Mouse (Mus musculus): ENCODE results near the gene 4930433I11Rik. TPM values are rescaled to one million over a fixed set of nuclear protein-coding genes. Genes with fewer than 3 reads are reported as not detected.
A peak's percentile ranks its signal among the peaks of the same experiment; 100 is the strongest.
"Not testable (repeated sequence)": the region's sequence is repeated elsewhere in the genome, so short reads cannot be mapped to it uniquely, and the experiment has no call there.

The 4930433I11Rik gene
- polyA plus RNA-seq (2012; rRNA removed): not detected in 2 replicates

GRCm38 (mm10) chr7:40987243-40987642, at the start of gene 4930433I11Rik:
Gene 4930433I11Rik, plus strand, starts transcription at chr7:40987543.
- H3K4me1 ChIP-seq (ENCODE audit: control insufficient read depth, insufficient read depth, low read length): no peaks in the 10 kb centered on the region
- TF ChIP-seq POLR2A (IDR thresholded peaks at IDR 0.05; ENCODE audit: extremely low read depth, insufficient read depth, low read length): no peak
- no peak for TF ChIP-seq CTCF (IDR thresholded peaks at IDR 0.05; ENCODE audit: extremely low read depth, insufficient read depth, low read length)
- no peak within 1 kb of the TSS for H3K4me3 ChIP-seq (ENCODE audit: insufficient read depth, low read length)
- H3K27ac ChIP-seq (ENCODE audit: insufficient read depth, low read length): no peak within 1 kb of the TSS

- Histone ChIP-seq H3K4me1 (ENCODE audit: control insufficient read depth, insufficient read depth, low read length) (peaks cover 2% of the 10 kb centered on the region), H3K27ac (ENCODE audit: insufficient read depth, low read length) (no peak overlapping the region), H3K4me3 (ENCODE audit: insufficient read depth, low read length) (no peak overlapping the region)
- TF ChIP-seq POLR2A (IDR thresholded peaks at IDR 0.05; ENCODE audit: extremely low read depth, insufficient read depth, low read length) (no peak), CTCF (IDR thresholded peaks at IDR 0.05; ENCODE audit: extremely low read depth, insufficient read depth, low read length) (no peak)
Observed at GRCm38 (mm10) chr7:40939371-40939770, 48.0 kb upstream of the 4930433I11Rik start.

GRCm38 (mm10) chr7:40942233-40942935, 45.0 kb upstream of the 4930433I11Rik start:
- H3K4me3 ChIP-seq (ENCODE audit: insufficient read depth, low read length): no peak overlapping the region
- H3K27ac ChIP-seq (ENCODE audit: insufficient read depth, low read length): no peak overlapping the region
- TF ChIP-seq CTCF (IDR thresholded peaks at IDR 0.05; ENCODE audit: extremely low read depth, insufficient read depth, low read length): peak; percentile 64
- TF ChIP-seq POLR2A (IDR thresholded peaks at IDR 0.05; ENCODE audit: extremely low read depth, insufficient read depth, low read length): no peak
- H3K4me1 ChIP-seq (ENCODE audit: control insufficient read depth, insufficient read depth, low read length): peaks cover 2% of the 10 kb centered on the region

DNA sequence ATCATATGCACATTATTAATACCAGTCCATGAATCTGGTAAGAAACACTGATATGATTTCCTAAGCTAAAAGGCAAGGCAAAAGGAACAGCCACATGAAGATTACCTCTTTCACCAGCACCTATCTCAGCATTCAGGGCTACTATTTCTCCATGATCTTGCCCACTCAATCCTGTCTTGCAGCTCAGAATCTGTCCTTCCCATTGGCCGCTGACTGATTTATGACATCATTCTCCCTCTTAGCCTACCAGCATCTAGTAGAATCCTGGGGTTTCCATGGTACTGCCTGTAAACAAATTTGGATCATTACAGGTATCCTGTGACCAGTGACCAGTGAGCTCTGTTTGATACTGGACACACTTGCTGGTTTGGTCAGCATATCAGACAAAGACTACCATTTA, 45.1 kb downstream of the 4930433I11Rik start, which contains the start of gene Gm4884:
Gene Gm4884 (plus strand): TSS at position 301 of the 400 bp plus-strand sequence.
- not testable (repeated sequence) for H3K4me3 ChIP-seq (ENCODE audit: insufficient read depth, low read length); H3K27ac ChIP-seq (ENCODE audit: insufficient read depth, low read length); H3K4me1 ChIP-seq (ENCODE audit: control insufficient read depth, insufficient read depth, low read length)

GRCm38 (mm10) chr7:41044058-41044457, 56.7 kb downstream of the 4930433I11Rik start:
- not testable (repeated sequence) for H3K4me1 ChIP-seq (ENCODE audit: control insufficient read depth, insufficient read depth, low read length); H3K4me3 ChIP-seq (ENCODE audit: insufficient read depth, low read length); H3K27ac ChIP-seq (ENCODE audit: insufficient read depth, low read length)

Other genes with a start within 250 kb of the 4930433I11Rik start
- 63.7 and 70.0 TPM in 2 replicates for gene Vstm2b, start 89.2 kb upstream of the 4930433I11Rik start, polyA plus RNA-seq (2012; rRNA removed)
- gene Gm4884, start 45.2 kb downstream of the 4930433I11Rik start, polyA plus RNA-seq (2012; rRNA removed): not detected in 2 replicates
- gene Gm5592, start 166.3 kb downstream of the 4930433I11Rik start, polyA plus RNA-seq (2012; rRNA removed): not detected in 2 replicates